Mouse (Mus musculus) midbrain, postnatal 0 days (tissue): ENCODE results near the gene Pebp1. TPM values are rescaled to one million over a fixed set of nuclear protein-coding genes. Genes with fewer than 3 reads are reported as not detected.

Source experiments
- ATAC-seq: fragments of 200-750 bp; cut with Nextera tagmentation; 2 replicates; pipeline ENCODE4 v1.8.0; 2017; ENCODE audit warnings: moderate number of reproducible peaks, mild to moderate bottlenecking, moderate TSS enrichment, moderate library complexity; ENCODE audit not compliant: low FRiP score
- DNase-seq: peaks from one replicate; pipeline ENCODE4 v3.0.0-alpha.2; 2015; ENCODE audit warnings: low spot score
- H3K27ac ChIP-seq: fragments of 300-500 bp; sonication (generic); 2 replicates; pipeline ENCODE4 v1.5.1; 2014; ENCODE audit warnings: low read depth, mild to moderate bottlenecking, low read length, mixed read lengths
- H3K27me3 ChIP-seq: fragments of 300-500 bp; sonication (generic); 2 replicates; pipeline ENCODE4 v1.6.1; 2014; ENCODE audit warnings: low read length, control low read depth, mixed read lengths; ENCODE audit not compliant: insufficient read depth
- H3K36me3 ChIP-seq: fragments of 300-500 bp; sonication (generic); 2 replicates; pipeline ENCODE4 v1.6.1; 2014; ENCODE audit warnings: low read length, control low read depth, mixed read lengths; ENCODE audit not compliant: insufficient read depth
- H3K4me1 ChIP-seq: fragments of 300-500 bp; sonication (generic); 2 replicates; pipeline ENCODE4 v1.6.1; 2014; ENCODE audit warnings: mild to moderate bottlenecking, control low read depth, antibody characterized with exemption, low read length, mixed read lengths; ENCODE audit not compliant: insufficient read depth
- H3K4me2 ChIP-seq: fragments of 300-500 bp; sonication (generic); 2 replicates; pipeline ENCODE4 v1.6.1; 2014; ENCODE audit warnings: low read depth, mild to moderate bottlenecking, low read length, mixed read lengths; ENCODE audit not compliant: poor library complexity, severe bottlenecking
- H3K4me3 ChIP-seq: fragments of 300-500 bp; sonication (generic); 2 replicates; pipeline ENCODE4 v1.5.1; 2014; ENCODE audit warnings: low read depth, mild to moderate bottlenecking, low read length, moderate library complexity
- H3K9ac ChIP-seq: fragments of 300-500 bp; sonication (generic); replicated peaks from 2 replicates; pipeline ENCODE4 v1.6.1; 2014; ENCODE audit warnings: mild to moderate bottlenecking, low read length, moderate library complexity, mixed read lengths; ENCODE audit not compliant: poor library complexity, severe bottlenecking
- H3K9me3 ChIP-seq: fragments of 300-500 bp; sonication (generic); 2 replicates; pipeline ENCODE4 v1.6.1; 2016; ENCODE audit warnings: low read length, control low read depth
- CTCF ChIP-seq: IDR thresholded peaks from 2 replicates; pipeline ENCODE4 v1.5.1; 2016; ENCODE audit warnings: antibody characterized with exemption, mild to moderate bottlenecking
- WGBS: fragments of 180-500 bp; shearing (Covaris S2); extraction: QIAGEN DNeasy Blood & Tissue Kit; methylation state at CpG from one replicate; pipeline ENCODE4 v1.1.7; 2014; 5-methylcytosine and 5-hydroxymethylcytosine counted together
- polyA plus RNA-seq: library from polyadenylated mRNA; unstranded; fragments of >200 nt; fragmentation: Nextera tagmentation; extraction: Ambion mirVana; gene quantifications from 2 replicates; pipeline ENCODE4 v1.2.1, GENCODE M21; 2015
- total RNA-seq: library from RNA; depleted of rRNA; stranded (reverse); fragments of >200 nt; gene quantifications from 2 replicates; pipeline ENCODE4 v1.2.3, GENCODE M21; 2014

The Pebp1 gene
- total and polyA plus RNA-seq, 2 experiments from 2014 or later: 1,025 to 1,525 TPM

DNA sequence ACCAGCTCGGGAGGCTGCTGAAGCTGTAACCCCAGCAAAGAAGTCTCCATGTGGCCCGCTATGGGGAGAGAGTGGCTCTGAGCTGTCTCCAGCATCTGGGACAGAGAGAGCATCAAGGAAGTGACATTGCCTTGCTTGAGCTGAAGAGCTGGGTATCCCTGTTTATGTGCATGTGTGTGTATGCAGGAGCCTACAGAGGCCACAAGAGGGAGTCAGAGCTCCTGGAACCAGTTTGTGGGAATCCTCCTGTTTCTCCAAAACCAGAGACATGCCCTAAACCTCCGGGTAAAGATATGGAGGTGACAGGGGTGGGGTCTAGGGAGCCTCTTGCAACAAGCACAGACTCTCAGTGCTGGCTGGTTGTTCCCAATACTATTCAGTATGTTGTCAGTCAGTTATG is 3.9 kb upstream of the Pebp1 start:
- H3K4me1 ChIP-seq: 0 out of 2 replicates have a peak, but pooled peaks cover 5% of the 10 kb centered on the region
- no peak overlapping the region for H3K27ac ChIP-seq
- H3K4me3 ChIP-seq: no peak overlapping the region
- H3K9me3 ChIP-seq: no peaks in the 10 kb centered on the region
- DNase-seq: no peak
- H3K36me3 ChIP-seq: no peaks in the 10 kb centered on the region
- TF ChIP-seq CTCF: peak; percentile 61
- no peak for ATAC-seq
- no peak overlapping the region for H3K9ac ChIP-seq
- H3K27me3 ChIP-seq: no peaks in the 10 kb centered on the region
- no peak overlapping the region for H3K4me2 ChIP-seq
- 82% methylated on average over 3 of the region's 3 CpGs for WGBS

DNA sequence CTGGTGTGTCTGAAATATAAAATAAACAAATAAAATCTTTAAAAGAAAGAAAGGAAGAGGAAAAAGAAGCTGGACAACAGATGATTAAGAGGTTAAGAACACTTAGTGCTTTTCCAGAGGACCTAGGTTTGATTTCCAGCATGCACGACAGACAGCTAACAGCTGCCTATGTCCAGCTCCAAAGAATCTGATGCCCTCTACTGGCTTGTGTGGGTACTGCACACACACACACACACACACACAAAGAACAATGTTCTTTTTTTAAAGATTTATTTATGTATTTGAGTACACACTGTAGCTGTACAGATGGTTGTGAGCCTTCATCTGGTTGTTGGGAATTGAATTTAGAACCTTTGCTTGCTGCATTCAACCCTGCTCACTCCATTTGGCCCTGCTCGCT is 2.7 kb upstream of the Pebp1 start:
- TF ChIP-seq CTCF: peak; percentile 46; the same call in 1 of the 2 replicates
- H3K27ac ChIP-seq: no peak overlapping the region
- no peak overlapping the region for H3K4me2 ChIP-seq
- H3K9ac ChIP-seq: no peak overlapping the region
- no peaks in the 10 kb centered on the region for H3K9me3 ChIP-seq
- peaks cover 1% of the 10 kb centered on the region; the same call in 1 of the 2 replicates for H3K36me3 ChIP-seq
- no peak for DNase-seq
- 93% methylated on average over 2 of the region's 2 CpGs for WGBS
- H3K4me1 ChIP-seq: peaks cover 9% of the 10 kb centered on the region; the same call in 1 of the 2 replicates
- no peaks in the 10 kb centered on the region for H3K27me3 ChIP-seq
- no peak for ATAC-seq
- H3K4me3 ChIP-seq: no peak overlapping the region

DNA sequence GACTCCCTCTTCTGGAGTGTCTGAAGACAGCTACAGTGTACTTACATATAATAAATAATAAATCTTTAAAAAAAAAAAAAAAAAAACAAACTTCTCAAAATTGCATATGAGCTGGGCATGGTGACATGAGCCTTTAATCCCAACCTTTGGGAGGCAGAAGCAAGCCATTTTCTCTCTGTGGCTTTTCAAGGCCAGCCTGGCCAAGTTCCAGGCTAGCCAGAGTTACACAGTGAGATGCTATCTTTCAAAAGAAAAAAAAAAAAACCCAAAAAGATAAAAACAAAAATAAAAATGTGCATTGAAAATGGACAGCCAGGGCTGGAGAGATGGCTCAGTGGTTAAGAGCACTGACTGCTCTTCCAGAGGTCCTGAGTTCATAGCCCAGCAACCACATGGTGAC is 2.2 kb upstream of the Pebp1 start:
- Histone ChIP-seq H3K4me1 (peaks cover 9% of the 10 kb centered on the region; the same call in 1 of the 2 replicates), H3K4me2 (no peak overlapping the region), H3K27ac (no peak overlapping the region), H3K9ac (no peak overlapping the region), H3K27me3 (no peaks in the 10 kb centered on the region), H3K36me3 (peaks cover 6% of the 10 kb centered on the region), H3K4me3 (no peak overlapping the region), H3K9me3 (no peaks in the 10 kb centered on the region)
- TF ChIP-seq CTCF: no peak
- ATAC-seq (no peak), DNase-seq (no peak)

DNA sequence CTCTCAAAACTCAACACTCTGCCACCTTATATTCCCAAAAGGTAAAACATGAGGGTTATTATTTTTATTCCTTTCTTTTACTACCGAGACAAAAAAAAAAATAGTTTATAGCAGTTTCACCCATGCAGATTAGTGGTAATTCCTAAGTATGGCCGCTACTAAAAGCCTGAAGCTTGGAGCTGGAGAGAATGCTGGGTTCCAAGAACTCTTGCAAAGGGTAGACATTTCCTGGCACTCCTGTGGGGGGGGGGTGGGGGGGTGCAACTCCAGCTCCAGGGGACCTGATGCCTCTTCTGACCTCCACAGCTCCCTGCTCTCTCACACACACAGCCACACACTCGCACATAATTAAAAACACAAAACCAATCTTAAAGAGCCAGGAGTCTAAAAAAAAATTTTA is 1.1 kb downstream of the Pebp1 start:
- no peaks in the 10 kb centered on the region for H3K27me3 ChIP-seq
- no peak for TF ChIP-seq CTCF
- no peak for ATAC-seq
- no peaks in the 10 kb centered on the region for H3K9me3 ChIP-seq
- peaks cover 14% of the 10 kb centered on the region for H3K36me3 ChIP-seq
- peak overlapping the region; percentile 81 for H3K4me3 ChIP-seq
- H3K4me1 ChIP-seq: peaks cover 9% of the 10 kb centered on the region; the same call in 1 of the 2 replicates
- H3K9ac ChIP-seq: peak overlapping the region; percentile 82; the same call in 1 of the 2 replicates
- WGBS: 49% methylated on average over 3 of the region's 3 CpGs
- no peak overlapping the region for H3K27ac ChIP-seq
- DNase-seq: no peak
- H3K4me2 ChIP-seq: peak overlapping the region; percentile 77

DNA sequence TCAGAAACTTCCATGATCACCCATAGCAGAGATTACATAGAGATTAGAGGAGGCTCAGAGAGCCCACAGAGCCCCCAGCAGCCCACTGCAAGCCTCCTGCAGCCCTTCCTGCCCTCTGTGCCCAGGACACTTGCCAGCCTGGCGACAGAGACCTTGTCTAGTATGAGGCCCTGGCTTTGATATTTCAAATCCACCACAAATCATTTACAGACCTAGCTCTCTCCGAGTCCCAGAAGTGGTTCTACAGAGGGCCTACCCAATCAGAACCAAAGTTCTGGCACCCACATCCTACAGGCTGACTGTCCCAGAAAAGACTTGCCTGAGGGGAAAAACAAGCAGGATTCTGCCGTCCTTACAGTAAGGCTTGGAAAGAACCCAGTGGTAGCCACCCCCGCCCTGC is 2.2 kb downstream of the Pebp1 start:
- DNase-seq: no peak
- no peak for ATAC-seq
- Histone ChIP-seq H3K4me1 (peaks cover 9% of the 10 kb centered on the region; the same call in 1 of the 2 replicates), H3K9ac (no peak overlapping the region), H3K4me3 (no peak overlapping the region), H3K4me2 (no peak overlapping the region), H3K27ac (no peak overlapping the region), H3K9me3 (no peaks in the 10 kb centered on the region), H3K27me3 (no peaks in the 10 kb centered on the region), H3K36me3 (peaks cover 14% of the 10 kb centered on the region)
- WGBS: 77% methylated on average over 4 of the region's 4 CpGs
- no peak for TF ChIP-seq CTCF

DNA sequence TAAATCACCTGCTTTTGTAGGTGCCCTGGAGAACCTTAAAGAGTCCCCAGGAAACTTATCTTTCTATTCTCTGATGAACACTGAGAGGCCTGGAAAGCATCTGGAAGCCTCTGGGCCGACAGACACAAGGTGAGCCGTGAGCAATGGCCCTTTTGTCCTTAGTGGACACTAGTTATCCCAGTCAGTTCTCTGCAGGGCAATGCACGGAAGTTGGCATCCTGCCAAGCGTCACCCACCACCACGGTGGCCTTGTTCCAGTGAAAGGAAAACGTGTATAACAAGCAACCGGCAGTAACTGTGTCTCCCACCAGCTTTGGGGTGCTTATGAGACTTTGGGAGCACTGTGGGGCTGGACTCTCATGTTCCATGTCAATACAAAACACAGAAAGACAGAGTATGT is 2.7 kb downstream of the Pebp1 start:
- H3K4me2 ChIP-seq: no peak overlapping the region
- ATAC-seq (no peak), DNase-seq (no peak)
- no peak overlapping the region for H3K4me3 ChIP-seq
- no peak overlapping the region for H3K9ac ChIP-seq
- H3K9me3 ChIP-seq: no peaks in the 10 kb centered on the region
- H3K4me1 ChIP-seq: peaks cover 9% of the 10 kb centered on the region; the same call in 1 of the 2 replicates
- no peak for TF ChIP-seq CTCF
- H3K27ac ChIP-seq: 0 out of 2 replicates have a peak overlapping the region, but pooled peaks have one; percentile 1
- H3K27me3 ChIP-seq: no peaks in the 10 kb centered on the region
- 58% methylated on average over 7 of the region's 7 CpGs for WGBS
- peaks cover 14% of the 10 kb centered on the region for H3K36me3 ChIP-seq
